Mouse (Mus musculus) midbrain, embryonic 14.5 days (tissue): ENCODE results near the gene Nol4l. TPM values are rescaled to one million over a fixed set of nuclear protein-coding genes. Genes with fewer than 3 reads are reported as not detected.

Source experiments
- ATAC-seq: fragments of 200-750 bp; cut with Nextera tagmentation; 2 replicates; pipeline ENCODE4 v1.8.0; 2017; ENCODE audit warnings: moderate number of reproducible peaks, moderate library complexity; ENCODE audit not compliant: low FRiP score, low TSS enrichment
- DNase-seq: peaks from one replicate; pipeline ENCODE4 v3.0.0-alpha.2; 2015
- H3K27ac ChIP-seq: fragments of 300-500 bp; sonication (generic); replicated peaks from 2 replicates; pipeline ENCODE4 v1.5.1; 2014; ENCODE audit warnings: mild to moderate bottlenecking, low read depth, low read length, moderate library complexity
- H3K27me3 ChIP-seq: fragments of 300-500 bp; sonication (generic); 2 replicates; pipeline ENCODE4 v1.6.1; 2014; ENCODE audit warnings: low read length, control low read depth, mixed read lengths; ENCODE audit not compliant: control insufficient read depth, insufficient read depth
- H3K36me3 ChIP-seq: fragments of 300-500 bp; sonication (generic); 2 replicates; pipeline ENCODE4 v1.6.1; 2014; ENCODE audit warnings: low read length, control low read depth; ENCODE audit not compliant: control insufficient read depth, insufficient read depth
- H3K4me1 ChIP-seq: fragments of 300-500 bp; sonication (generic); 2 replicates; pipeline ENCODE4 v1.6.1; 2014; ENCODE audit warnings: mild to moderate bottlenecking, antibody characterized with exemption, low read length, control low read depth; ENCODE audit not compliant: control insufficient read depth, insufficient read depth
- H3K4me2 ChIP-seq: fragments of 300-500 bp; sonication (generic); 2 replicates; pipeline ENCODE4 v1.6.1; 2014; ENCODE audit warnings: mild to moderate bottlenecking, low read length, moderate library complexity
- H3K4me3 ChIP-seq: fragments of 300-500 bp; sonication (generic); replicated peaks from 2 replicates; pipeline ENCODE4 v1.5.1; 2014; ENCODE audit warnings: low read depth, low read length
- H3K9ac ChIP-seq: fragments of 300-500 bp; sonication (generic); replicated peaks from 2 replicates; pipeline ENCODE4 v1.6.1; 2014; ENCODE audit warnings: mild to moderate bottlenecking, low read length, moderate library complexity
- H3K9me3 ChIP-seq: fragments of 300-500 bp; sonication (generic); 2 replicates; pipeline ENCODE4 v1.6.1; 2016; ENCODE audit warnings: low read length, control low read depth, mixed read lengths; ENCODE audit not compliant: control insufficient read depth
- WGBS: fragments of 180-500 bp; shearing (Covaris S2); extraction: QIAGEN DNeasy Blood & Tissue Kit; methylation state at CpG from one replicate; pipeline ENCODE4 v1.1.7; 2014; 5-methylcytosine and 5-hydroxymethylcytosine counted together
- polyA plus RNA-seq: library from polyadenylated mRNA; unstranded; fragments of >200 nt; fragmentation: Nextera tagmentation; extraction: Ambion mirVana; gene quantifications from 2 replicates; pipeline ENCODE4 v1.2.1, GENCODE M21; 2014

Nol4l gene
- polyA plus RNA-seq, 1 experiment from 2014 or later = 51.7 TPM

DNA sequence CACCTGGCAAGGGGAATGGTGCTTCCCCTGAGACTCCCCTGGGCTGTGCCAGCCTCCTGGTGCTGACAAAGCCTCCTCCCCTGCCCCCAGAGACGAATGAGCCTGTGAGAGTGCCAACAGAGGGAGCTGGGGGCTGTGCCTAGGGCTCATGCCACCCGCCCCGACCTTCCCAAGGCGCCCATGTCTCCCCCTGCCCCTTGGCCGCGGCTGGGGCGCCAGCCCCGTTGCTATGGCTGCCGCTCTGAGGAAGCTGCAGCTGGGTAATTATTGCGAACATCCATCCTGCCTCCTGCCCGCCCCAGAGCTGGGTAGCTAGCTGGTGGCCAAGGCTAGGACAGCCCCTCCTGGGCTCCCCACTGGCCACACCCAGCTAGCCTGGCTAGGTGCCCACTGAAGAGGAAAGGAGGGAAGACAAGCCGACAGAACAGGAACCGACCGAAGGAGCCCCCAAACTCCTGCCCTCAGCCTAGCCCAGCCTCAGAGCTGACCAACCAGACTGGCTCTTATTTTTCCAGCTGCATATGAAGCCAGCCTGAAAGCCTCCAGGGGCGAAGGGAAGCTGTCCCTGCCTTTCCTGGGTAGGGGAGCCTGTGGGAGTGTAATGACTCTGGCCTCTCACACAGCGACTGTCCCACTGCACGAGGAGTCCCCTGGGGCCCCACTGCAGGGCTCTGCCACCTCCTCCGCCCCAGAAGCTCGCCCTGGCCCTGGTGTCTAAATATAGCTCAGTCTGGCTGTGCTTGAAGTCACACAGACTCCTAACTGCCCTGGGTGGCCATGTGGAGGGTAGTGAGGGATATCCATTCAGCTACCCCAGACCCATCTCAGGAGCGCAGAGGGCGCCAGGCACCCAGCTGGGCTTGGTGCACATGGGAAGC lies 31.1 kb upstream of the Nol4l start:
- no peaks in the 10 kb centered on the region for H3K36me3 ChIP-seq
- H3K27me3 ChIP-seq = no peaks in the 10 kb centered on the region
- peak overlapping the region; percentile 73 for H3K27ac ChIP-seq
- H3K4me3 ChIP-seq = 0 out of 2 replicates have a peak overlapping the region, but pooled peaks have one; percentile 13
- peak overlapping the region; percentile 39; the same call in 1 of the 2 replicates for H3K9ac ChIP-seq
- WGBS = 8% methylated on average over 21 of the region's 21 CpGs
- peaks cover 26% of the 10 kb centered on the region for H3K4me1 ChIP-seq
- H3K4me2 ChIP-seq = peak overlapping the region; percentile 50
- no peaks in the 10 kb centered on the region for H3K9me3 ChIP-seq
- DNase-seq (peak; percentile 75), ATAC-seq (peak; percentile 68; the same call in 1 of the 2 replicates)

- H3K27ac ChIP-seq = no peak overlapping the region
- no peak overlapping the region for H3K9ac ChIP-seq
- ATAC-seq (no peak), DNase-seq (no peak)
- H3K4me1 ChIP-seq = peaks cover 26% of the 10 kb centered on the region
- 62% methylated on average over 8 of the region's 8 CpGs for WGBS
- H3K27me3 ChIP-seq = no peaks in the 10 kb centered on the region
- H3K4me2 ChIP-seq = no peak overlapping the region
- no peaks in the 10 kb centered on the region for H3K36me3 ChIP-seq
- H3K4me3 ChIP-seq = no peak overlapping the region
- no peaks in the 10 kb centered on the region for H3K9me3 ChIP-seq
Observed at GRCm38 (mm10) chr2:153559613-153560152, 29.9 kb upstream of the Nol4l start.

DNA sequence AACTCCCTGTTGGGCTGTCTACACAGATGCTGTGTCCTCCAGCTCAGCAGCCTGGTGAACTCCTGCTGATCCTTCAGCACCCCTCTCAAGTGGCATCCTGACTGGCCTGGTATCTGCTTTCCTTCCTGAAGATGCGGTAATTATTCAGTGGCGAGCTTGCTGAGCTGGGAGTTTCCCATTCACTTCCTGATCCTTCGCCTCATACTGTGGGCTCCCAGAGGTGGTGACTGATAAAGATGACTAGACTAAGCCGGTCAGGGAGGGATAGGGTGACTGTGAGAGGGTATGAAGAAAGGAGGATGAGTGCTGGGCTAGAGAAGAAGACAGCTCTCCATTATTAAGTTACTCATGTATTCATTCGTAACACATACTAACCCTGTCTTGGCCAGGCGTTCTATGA lies 28.7 kb upstream of the Nol4l start:
- Histone ChIP-seq H3K27me3 (no peaks in the 10 kb centered on the region), H3K4me1 (peaks cover 26% of the 10 kb centered on the region), H3K9me3 (no peaks in the 10 kb centered on the region), H3K9ac (no peak overlapping the region), H3K36me3 (no peaks in the 10 kb centered on the region), H3K4me2 (no peak overlapping the region), H3K27ac (no peak overlapping the region), H3K4me3 (no peak overlapping the region)
- WGBS = 66% methylated on average over 6 of the region's 6 CpGs
- ATAC-seq (no peak), DNase-seq (no peak)

DNA sequence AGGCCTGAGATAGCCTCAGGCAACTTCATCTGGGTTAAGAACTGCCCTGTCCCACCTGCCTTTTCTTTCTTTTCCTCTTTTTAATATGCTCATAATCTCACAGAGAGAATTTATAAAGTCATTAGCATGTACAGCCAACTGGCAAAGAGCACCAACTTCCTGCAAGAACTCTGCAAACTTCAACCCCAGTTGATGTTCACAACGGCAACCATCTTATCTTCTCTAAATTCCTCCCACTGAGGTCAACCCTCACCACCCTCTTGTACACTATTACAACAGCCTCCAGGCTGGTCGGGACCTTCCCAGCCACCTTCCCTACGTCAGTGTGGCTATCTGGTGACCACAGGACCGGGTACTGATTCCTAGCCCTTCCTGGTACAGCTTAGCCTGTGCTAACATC lies 27.5 kb upstream of the Nol4l start:
- ATAC-seq = no peak
- H3K36me3 ChIP-seq = no peaks in the 10 kb centered on the region
- 81% methylated on average over 4 of the region's 4 CpGs for WGBS
- no peaks in the 10 kb centered on the region for H3K9me3 ChIP-seq
- H3K27ac ChIP-seq = no peak overlapping the region
- no peaks in the 10 kb centered on the region for H3K27me3 ChIP-seq
- H3K4me3 ChIP-seq = no peak overlapping the region
- H3K4me2 ChIP-seq = no peak overlapping the region
- peaks cover 25% of the 10 kb centered on the region for H3K4me1 ChIP-seq
- DNase-seq = no peak
- H3K9ac ChIP-seq = no peak overlapping the region

DNA sequence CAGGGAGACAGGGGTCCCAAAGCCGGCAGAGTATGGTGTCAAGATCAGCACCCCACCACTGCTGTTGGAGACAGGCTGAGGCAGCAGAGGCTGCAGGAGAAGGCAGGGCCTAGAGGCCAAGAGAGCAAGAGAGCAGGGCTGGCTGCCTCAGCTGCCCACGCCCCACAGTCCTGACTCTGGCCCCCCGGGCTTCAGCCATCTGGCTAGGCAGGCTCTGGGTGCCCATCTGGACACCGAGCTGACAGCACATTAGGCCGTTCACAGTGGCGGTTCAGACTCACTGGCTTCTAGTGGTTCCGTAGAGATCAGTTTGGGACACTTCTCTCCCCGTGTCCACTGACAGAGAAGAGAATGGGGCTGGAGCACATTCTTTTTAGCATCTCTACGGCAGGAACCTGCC lies 26.4 kb upstream of the Nol4l start:
- WGBS = 59% methylated on average over 9 of the region's 9 CpGs
- no peaks in the 10 kb centered on the region for H3K9me3 ChIP-seq

DNA sequence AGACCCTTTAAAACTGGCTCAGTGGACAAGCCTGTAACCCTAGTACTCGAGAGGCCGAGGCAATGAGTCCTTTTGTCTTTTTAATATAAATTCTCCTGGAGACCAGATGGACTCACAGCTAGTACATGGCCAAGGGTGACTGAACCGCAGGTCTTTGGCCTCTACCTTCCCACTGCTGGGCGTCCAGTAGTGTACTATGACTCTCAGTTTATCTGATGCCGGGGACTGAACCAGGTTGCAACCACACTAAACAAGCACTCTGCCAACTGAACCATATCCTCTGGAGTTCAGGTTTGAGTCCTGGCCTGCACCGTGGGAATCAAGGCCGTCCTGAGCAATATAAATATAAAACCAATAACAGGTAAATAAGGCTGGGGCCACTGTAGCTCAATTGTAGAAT lies 24.8 kb upstream of the Nol4l start:
- DNase-seq (no peak), ATAC-seq (no peak)
- Histone ChIP-seq H3K4me3 (no peak overlapping the region), H3K27ac (no peak overlapping the region), H3K36me3 (no peaks in the 10 kb centered on the region), H3K4me2 (no peak overlapping the region), H3K9me3 (no peaks in the 10 kb centered on the region), H3K4me1 (peaks cover 2% of the 10 kb centered on the region; the same call in 1 of the 2 replicates), H3K27me3 (no peaks in the 10 kb centered on the region), H3K9ac (no peak overlapping the region)
- WGBS = 86% methylated on average over 7 of the region's 7 CpGs

More for the DNA sequence above, 26.4 kb upstream of the Nol4l start:
- Histone ChIP-seq H3K4me2 (no peak overlapping the region), H3K4me3 (no peak overlapping the region), H3K4me1 (peaks cover 17% of the 10 kb centered on the region), H3K27ac (no peak overlapping the region), H3K9ac (no peak overlapping the region), H3K36me3 (no peaks in the 10 kb centered on the region), H3K27me3 (no peaks in the 10 kb centered on the region)
- ATAC-seq (no peak), DNase-seq (no peak)

- DNase-seq = no peak
- no peak overlapping the region for H3K4me2 ChIP-seq
- no peaks in the 10 kb centered on the region for H3K9me3 ChIP-seq
- H3K27me3 ChIP-seq = no peaks in the 10 kb centered on the region
- 74% methylated on average over 8 of the region's 8 CpGs for WGBS
- no peak overlapping the region for H3K9ac ChIP-seq
- no peaks in the 10 kb centered on the region for H3K36me3 ChIP-seq
- peaks cover 14% of the 10 kb centered on the region for H3K4me1 ChIP-seq
- ATAC-seq = no peak
- no peak overlapping the region for H3K4me3 ChIP-seq
- no peak overlapping the region for H3K27ac ChIP-seq
Observed at GRCm38 (mm10) chr2:153549486-153549885, 19.7 kb upstream of the Nol4l start.

GRCm38 (mm10) chr2:153548221-153548923 lies 18.6 kb upstream of the Nol4l start:
- Histone ChIP-seq H3K27ac (peak overlapping the region; percentile 41; the same call in 1 of the 2 replicates), H3K4me1 (peaks cover 14% of the 10 kb centered on the region), H3K4me2 (0 out of 2 replicates have a peak overlapping the region, but pooled peaks have one; percentile 12), H3K36me3 (no peaks in the 10 kb centered on the region), H3K9ac (0 out of 2 replicates have a peak overlapping the region, but pooled peaks have one; percentile 16), H3K27me3 (no peaks in the 10 kb centered on the region), H3K9me3 (no peaks in the 10 kb centered on the region), H3K4me3 (no peak overlapping the region)
- peak; percentile 64; the same call in 1 of the 2 replicates for ATAC-seq
- WGBS = 21% methylated on average over 14 of the region's 14 CpGs
- peak; percentile 62 for DNase-seq
